Mouse (Mus musculus): ENCODE measurements at regions not wholly inside any gene's neighbourhood (a gene's known extent, or its start where the extent isn't known, plus 50 kb on each side); places are given as distances from the start of the nearest gene placed in this dataset.
"Not testable (repeated sequence)": the region's sequence is repeated elsewhere in the genome, so short reads cannot be mapped to it uniquely, and the experiment has no call there.

GRCm38 (mm10) chr3:34749989-34750388, 99.8 kb downstream of the Sox2 start:
- H3K27ac ChIP-seq (replicated peaks), result no peak overlapping the region
- WGBS, result 58% methylated on average over 7 of the region's 7 CpGs
- H3K4me1 ChIP-seq, result no peaks in the 10 kb centered on the region
- H3K9ac ChIP-seq (replicated peaks), result no peak overlapping the region
- no peaks in the 10 kb centered on the region for H3K9me3 ChIP-seq (replicated peaks)
- H3K4me2 ChIP-seq, result no peak overlapping the region
- H3K36me3 ChIP-seq, result no peaks in the 10 kb centered on the region
- no peak for ATAC-seq (ENCODE audit: low FRiP score)
- H3K27me3 ChIP-seq (replicated peaks), result no peaks in the 10 kb centered on the region
- H3K4me3 ChIP-seq (replicated peaks), result no peak overlapping the region

DNA sequence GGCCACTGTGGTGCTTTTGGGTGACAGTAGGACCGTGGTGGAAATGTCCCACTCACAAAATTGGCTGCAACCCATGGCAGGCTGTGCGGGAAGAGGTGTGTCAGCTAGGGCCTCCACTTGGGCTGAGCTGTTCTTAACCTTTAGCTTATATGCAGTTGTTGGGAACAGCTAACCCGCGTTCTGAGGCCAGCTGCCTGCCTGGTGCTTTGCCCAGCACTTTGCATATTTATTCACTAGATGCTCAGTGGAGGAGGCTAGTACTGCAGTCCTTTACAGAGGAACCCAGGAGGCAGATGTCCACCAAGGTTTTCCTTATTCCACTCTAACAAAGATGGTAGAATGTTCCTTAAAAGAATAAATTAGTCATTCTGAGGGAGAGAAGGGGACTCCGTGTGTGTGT, 101.3 kb downstream of the Sox2 start:
- Histone ChIP-seq H3K9me3 (replicated peaks) (no peaks in the 10 kb centered on the region), H3K4me3 (replicated peaks) (no peak overlapping the region), H3K4me1 (no peaks in the 10 kb centered on the region), H3K27ac (replicated peaks) (no peak overlapping the region), H3K9ac (replicated peaks) (no peak overlapping the region), H3K36me3 (no peaks in the 10 kb centered on the region), H3K4me2 (no peak overlapping the region), H3K27me3 (replicated peaks) (no peaks in the 10 kb centered on the region)
- WGBS, result 70% methylated on average over 5 of the region's 5 CpGs
- ATAC-seq (ENCODE audit: low FRiP score), result no peak

DNA sequence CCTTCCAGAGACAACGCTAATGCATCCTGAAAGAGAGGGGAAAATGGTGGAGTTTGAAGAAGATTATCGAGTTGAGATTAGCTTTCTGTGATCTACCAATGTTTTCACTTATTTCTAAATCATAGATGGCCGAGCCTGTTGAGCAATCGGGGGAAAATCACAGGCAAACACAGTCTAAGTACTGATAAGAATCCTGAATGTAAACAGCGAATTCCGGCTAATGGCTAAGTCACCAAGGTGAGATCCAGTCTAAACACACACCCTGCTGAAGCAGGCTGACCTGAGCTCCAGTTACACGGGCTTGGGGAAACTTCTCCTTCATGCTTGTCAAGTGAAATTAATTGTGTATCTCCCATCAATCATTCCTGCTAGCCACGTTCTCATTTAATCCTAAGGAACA, 103.4 kb downstream of the Sox2 start:
- no peaks in the 10 kb centered on the region for H3K27me3 ChIP-seq (replicated peaks)
- WGBS, result 63% methylated on average over 8 of the region's 8 CpGs
- H3K9me3 ChIP-seq (replicated peaks), result no peaks in the 10 kb centered on the region
- H3K27ac ChIP-seq (replicated peaks), result no peak overlapping the region
- no peak overlapping the region for H3K4me3 ChIP-seq (replicated peaks)
- H3K4me2 ChIP-seq, result no peak overlapping the region
- H3K9ac ChIP-seq (replicated peaks), result no peak overlapping the region
- no peaks in the 10 kb centered on the region for H3K4me1 ChIP-seq
- no peaks in the 10 kb centered on the region for H3K36me3 ChIP-seq
- ATAC-seq (ENCODE audit: low FRiP score), result no peak

DNA sequence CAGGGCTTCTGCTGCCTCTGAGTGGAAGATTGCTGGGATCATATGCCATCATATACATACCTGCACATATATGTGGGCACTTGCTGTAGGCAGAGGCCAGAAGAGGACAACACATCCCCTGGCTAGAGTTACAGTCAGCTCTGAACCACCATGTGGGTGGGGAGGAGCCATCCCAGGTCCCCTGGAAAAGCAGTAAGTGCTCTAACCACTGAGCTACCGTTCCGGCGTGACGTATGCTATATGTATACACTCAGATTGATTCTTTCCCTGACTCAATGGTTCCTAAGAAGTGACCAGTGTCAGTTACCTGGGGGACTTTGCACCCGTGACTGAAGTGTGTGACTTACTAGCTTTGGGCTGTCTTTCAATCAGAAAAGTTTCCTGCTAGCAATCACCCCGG, 104.6 kb downstream of the Sox2 start:
- Histone ChIP-seq H3K27ac (replicated peaks) (no peak overlapping the region), H3K4me3 (replicated peaks) (no peak overlapping the region), H3K9ac (replicated peaks) (no peak overlapping the region), H3K9me3 (replicated peaks) (no peaks in the 10 kb centered on the region), H3K36me3 (no peaks in the 10 kb centered on the region), H3K27me3 (replicated peaks) (no peaks in the 10 kb centered on the region), H3K4me2 (no peak overlapping the region), H3K4me1 (no peaks in the 10 kb centered on the region)
- WGBS, result 95% methylated on average over 6 of the region's 6 CpGs
- no peak for ATAC-seq (ENCODE audit: low FRiP score)

GRCm38 (mm10) chr3:34755282-34755681, 105.1 kb downstream of the Sox2 start:
- not testable (repeated sequence) for H3K4me1 ChIP-seq; H3K4me2 ChIP-seq; H3K36me3 ChIP-seq; H3K9me3 ChIP-seq (replicated peaks); H3K9ac ChIP-seq (replicated peaks); H3K4me3 ChIP-seq (replicated peaks); ATAC-seq (ENCODE audit: low FRiP score); H3K27ac ChIP-seq (replicated peaks); H3K27me3 ChIP-seq (replicated peaks)
- over 99% methylated on average over 5 of the region's 5 CpGs for WGBS

DNA sequence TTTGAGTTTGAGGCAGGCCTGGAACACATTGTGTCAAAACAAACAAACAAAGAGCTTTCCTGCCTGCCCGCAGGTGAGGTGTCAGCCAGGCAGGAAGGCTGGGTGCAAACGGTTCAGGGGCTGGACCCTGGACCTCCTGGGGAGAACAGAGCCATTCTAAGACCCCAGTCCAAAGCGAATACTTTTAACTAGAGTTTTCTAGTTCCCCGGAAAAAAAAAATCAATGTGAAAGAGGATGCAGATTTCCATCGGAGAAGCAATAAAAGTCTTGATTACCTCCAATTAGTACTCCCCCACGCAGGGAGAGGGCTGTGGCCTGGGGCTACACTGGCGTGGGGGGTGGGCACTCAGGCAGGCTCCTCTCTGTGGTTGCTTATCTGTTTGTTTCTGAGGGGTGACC, 106.4 kb downstream of the Sox2 start:
- ATAC-seq (ENCODE audit: low FRiP score), result no peak
- 11% methylated on average over 7 of the region's 7 CpGs for whole genome bisulfite sequencing

GRCm38 (mm10) chr3:34757130-34757529, 106.9 kb downstream of the Sox2 start:
- H3K9me3 ChIP-seq (replicated peaks), result no peaks in the 10 kb centered on the region
- no peaks in the 10 kb centered on the region for H3K36me3 ChIP-seq
- H3K4me3 ChIP-seq (replicated peaks), result no peak overlapping the region
- WGBS, result 58% methylated on average over 6 of the region's 6 CpGs
- no peak overlapping the region for H3K9ac ChIP-seq (replicated peaks)
- no peaks in the 10 kb centered on the region for H3K4me1 ChIP-seq
- no peak overlapping the region for H3K4me2 ChIP-seq
- ATAC-seq (ENCODE audit: low FRiP score), result no peak
- no peak overlapping the region for H3K27ac ChIP-seq (replicated peaks)
- no peaks in the 10 kb centered on the region for H3K27me3 ChIP-seq (replicated peaks)

More for the DNA sequence above, 106.4 kb downstream of the Sox2 start:
- no peak overlapping the region for H3K9ac ChIP-seq (replicated peaks)
- no peak overlapping the region for H3K4me3 ChIP-seq (replicated peaks)
- no peaks in the 10 kb centered on the region for H3K36me3 ChIP-seq
- no peak overlapping the region for H3K27ac ChIP-seq (replicated peaks)
- no peak overlapping the region for H3K4me2 ChIP-seq
- H3K4me1 ChIP-seq, result no peaks in the 10 kb centered on the region
- no peaks in the 10 kb centered on the region for H3K27me3 ChIP-seq (replicated peaks)
- no peaks in the 10 kb centered on the region for H3K9me3 ChIP-seq (replicated peaks)

DNA sequence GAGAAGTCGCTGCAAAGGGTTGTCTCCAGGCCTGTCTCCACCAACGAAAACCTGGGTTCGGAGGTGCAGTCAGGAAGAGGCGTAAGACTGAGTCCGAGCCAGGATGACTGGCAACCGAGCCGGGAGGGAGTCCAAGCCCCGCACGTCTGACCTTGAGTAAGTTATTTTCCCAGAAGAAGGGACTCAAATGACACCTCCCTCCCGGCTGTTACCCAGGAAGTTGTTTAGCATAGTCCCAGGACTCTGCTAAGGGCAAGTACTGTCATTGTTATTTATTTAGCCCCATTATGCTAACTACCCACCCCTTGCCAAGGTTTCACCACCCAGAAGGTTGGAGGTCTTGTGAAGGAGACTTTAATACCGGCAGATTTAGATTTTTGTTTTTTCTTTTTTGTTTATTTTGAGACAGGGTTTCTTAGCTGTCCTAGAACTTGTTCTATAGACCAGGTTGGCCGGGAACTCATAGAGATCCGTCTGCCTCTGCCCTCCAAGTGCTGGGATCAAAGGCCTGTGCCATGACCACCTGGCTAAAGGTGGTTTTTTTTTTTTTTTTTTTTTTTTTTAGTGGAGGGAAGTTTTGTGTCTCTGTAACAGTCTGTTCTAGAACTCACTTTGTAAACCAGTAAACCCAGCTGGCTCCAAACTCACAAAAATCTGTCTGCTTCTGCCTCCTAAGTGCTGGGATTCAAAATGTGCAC, 107.8 kb downstream of the Sox2 start:
- Histone ChIP-seq H3K27me3 (replicated peaks) (no peaks in the 10 kb centered on the region), H3K9ac (replicated peaks) (no peak overlapping the region), H3K9me3 (replicated peaks) (no peaks in the 10 kb centered on the region), H3K4me3 (replicated peaks) (no peak overlapping the region), H3K4me1 (no peaks in the 10 kb centered on the region), H3K4me2 (no peak overlapping the region), H3K27ac (replicated peaks) (no peak overlapping the region), H3K36me3 (no peaks in the 10 kb centered on the region)
- ATAC-seq (ENCODE audit: low FRiP score), result no peak
- 27% methylated on average over 13 of the region's 13 CpGs for WGBS

GRCm38 (mm10) chr3:34759942-34760640, 109.9 kb downstream of the Sox2 start:
- H3K9ac ChIP-seq (replicated peaks), result no peak overlapping the region
- WGBS, result 88% methylated on average over 19 of the region's 19 CpGs
- H3K9me3 ChIP-seq (replicated peaks), result no peaks in the 10 kb centered on the region
- H3K4me3 ChIP-seq (replicated peaks), result no peak overlapping the region
- no peaks in the 10 kb centered on the region for H3K4me1 ChIP-seq
- H3K27ac ChIP-seq (replicated peaks), result no peak overlapping the region
- no peaks in the 10 kb centered on the region for H3K36me3 ChIP-seq
- no peak overlapping the region for H3K4me2 ChIP-seq
- H3K27me3 ChIP-seq (replicated peaks), result no peaks in the 10 kb centered on the region
- no peak for ATAC-seq (ENCODE audit: low FRiP score)

DNA sequence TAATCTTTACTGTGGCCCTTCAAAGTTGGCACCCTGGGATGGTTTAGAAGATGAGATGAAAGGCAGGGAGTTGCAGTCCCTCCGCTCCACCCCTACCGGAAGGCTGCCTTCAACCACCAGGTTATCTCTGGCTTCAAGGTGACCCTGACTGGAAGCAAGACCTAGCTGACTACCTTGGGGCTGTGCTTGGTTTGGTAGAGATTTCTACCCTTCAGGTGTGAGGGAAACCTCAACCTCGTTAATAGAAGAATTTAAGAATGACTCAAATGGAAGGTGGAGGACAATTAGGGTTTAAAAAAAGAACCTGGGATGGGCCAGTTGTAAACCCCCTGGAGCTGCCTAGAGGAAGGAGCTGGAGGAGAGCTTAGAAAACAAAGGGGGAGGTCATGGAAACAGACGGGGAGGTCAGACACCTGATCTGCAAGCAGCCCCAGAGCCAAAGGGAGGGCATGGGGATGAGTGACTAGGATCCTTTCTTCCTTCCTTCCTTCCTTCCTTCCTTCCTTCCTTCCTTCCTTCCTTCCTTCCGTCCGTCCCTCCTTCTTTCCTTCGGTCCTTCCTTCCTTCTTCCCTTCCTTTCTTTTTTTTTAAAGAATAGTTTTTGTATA, 111.1 kb downstream of the Sox2 start:
- 59% methylated on average over 7 of the region's 7 CpGs for WGBS
- ATAC-seq (ENCODE audit: low FRiP score), result no peak

DNA sequence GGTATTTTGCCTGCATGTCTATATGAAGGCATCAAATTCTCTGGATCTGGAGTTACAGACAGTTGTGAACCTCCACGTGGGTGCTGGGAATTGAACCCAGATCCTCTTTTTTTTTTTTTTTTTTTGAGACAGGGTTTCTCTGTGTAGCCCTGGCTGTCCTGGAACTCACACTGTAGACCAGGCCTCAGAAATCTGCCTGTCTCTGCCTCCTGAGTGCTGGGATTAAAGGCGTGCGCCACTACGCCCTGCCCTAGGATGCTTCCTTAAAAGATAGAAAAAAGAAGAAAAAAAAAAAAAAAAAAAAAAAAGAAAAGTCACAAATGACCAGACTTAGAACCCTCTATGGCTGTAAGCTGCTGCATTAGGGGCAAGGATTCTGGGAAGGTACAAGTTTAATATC, 111.6 kb downstream of the Sox2 start:
- ATAC-seq (ENCODE audit: low FRiP score), result no peak
- no peaks in the 10 kb centered on the region for H3K27me3 ChIP-seq (replicated peaks)
- WGBS, result 92% methylated on average over 4 of the region's 4 CpGs

More for the DNA sequence above, 111.1 kb downstream of the Sox2 start:
- Histone ChIP-seq H3K9me3 (replicated peaks) (no peaks in the 10 kb centered on the region), H3K27ac (replicated peaks) (no peak overlapping the region), H3K4me3 (replicated peaks) (no peak overlapping the region), H3K27me3 (replicated peaks) (no peaks in the 10 kb centered on the region), H3K36me3 (no peaks in the 10 kb centered on the region), H3K4me2 (no peak overlapping the region), H3K9ac (replicated peaks) (no peak overlapping the region), H3K4me1 (no peaks in the 10 kb centered on the region)

DNA sequence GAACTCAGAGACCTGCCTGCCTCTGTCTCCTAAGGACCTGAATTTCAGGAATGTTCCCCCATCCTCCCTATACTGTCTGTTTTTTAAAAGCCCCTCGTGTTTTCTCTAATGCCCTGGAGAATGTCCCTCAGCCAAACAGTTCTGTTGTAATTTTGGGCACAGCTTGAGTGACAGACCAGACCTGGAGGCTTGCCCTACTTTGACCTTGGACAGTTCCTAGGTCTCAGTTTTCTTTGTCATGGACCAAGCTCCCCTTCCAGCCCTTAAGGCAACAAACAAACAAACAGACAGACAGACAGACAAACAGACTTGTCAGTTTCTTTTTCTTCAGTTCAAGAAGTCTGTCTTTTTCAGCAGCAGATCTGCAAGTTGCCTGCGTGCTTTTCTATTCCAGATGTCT, 114.4 kb downstream of the Sox2 start:
- Histone ChIP-seq H3K9me3 (replicated peaks) (no peaks in the 10 kb centered on the region), H3K27ac (replicated peaks) (no peak overlapping the region), H3K4me3 (replicated peaks) (no peak overlapping the region), H3K27me3 (replicated peaks) (no peaks in the 10 kb centered on the region), H3K9ac (replicated peaks) (no peak overlapping the region), H3K4me2 (no peak overlapping the region), H3K36me3 (no peaks in the 10 kb centered on the region), H3K4me1 (no peaks in the 10 kb centered on the region)
- 68% methylated on average over 2 of the region's 2 CpGs for WGBS
- no peak for ATAC-seq (ENCODE audit: low FRiP score)

More for the DNA sequence above, 111.6 kb downstream of the Sox2 start:
- Histone ChIP-seq H3K36me3 (no peaks in the 10 kb centered on the region), H3K4me3 (replicated peaks) (no peak overlapping the region), H3K9ac (replicated peaks) (no peak overlapping the region), H3K4me2 (no peak overlapping the region), H3K27ac (replicated peaks) (no peak overlapping the region), H3K9me3 (replicated peaks) (no peaks in the 10 kb centered on the region), H3K4me1 (no peaks in the 10 kb centered on the region)
